Mouse (Mus musculus) embryonic facial prominence, embryonic 12.5 days (tissue): ENCODE data around the gene Zmiz1. TPM values are rescaled to one million over a fixed set of nuclear protein-coding genes. Genes with fewer than 3 reads are reported as not detected.
A peak's percentile ranks its signal among the peaks of the same experiment; 100 is the strongest.

ENCODE experiments used
- ATAC-seq: fragments of 200-750 bp; cut with Nextera tagmentation; 2 replicates; pipeline ENCODE4 v1.8.0; 2017; ENCODE audit not compliant: insufficient number of reproducible peaks, insufficient read depth, low FRiP score, low TSS enrichment
- H3K27ac ChIP-seq: fragments of 300-500 bp; sonication (generic); 2 replicates; pipeline ENCODE4 v1.5.1; 2016; ENCODE audit warnings: mild to moderate bottlenecking
- H3K27me3 ChIP-seq: fragments of 300-500 bp; sonication (generic); 2 replicates; pipeline ENCODE4 v1.6.1; 2016; ENCODE audit warnings: mild to moderate bottlenecking, moderate library complexity
- H3K36me3 ChIP-seq: fragments of 300-500 bp; sonication (generic); 2 replicates; pipeline ENCODE4 v1.6.1; 2016; ENCODE audit warnings: mild to moderate bottlenecking
- H3K4me1 ChIP-seq: fragments of 300-500 bp; sonication (generic); 2 replicates; pipeline ENCODE4 v1.6.1; 2016
- H3K4me2 ChIP-seq: fragments of 300-500 bp; sonication (generic); replicated peaks from 2 replicates; pipeline ENCODE4 v1.6.1; 2016; ENCODE audit warnings: mild to moderate bottlenecking, moderate library complexity
- H3K4me3 ChIP-seq: fragments of 300-500 bp; sonication (generic); 2 replicates; pipeline ENCODE4 v1.5.1; 2016; ENCODE audit warnings: mild to moderate bottlenecking
- H3K9ac ChIP-seq: fragments of 300-500 bp; sonication (generic); 2 replicates; pipeline ENCODE4 v1.6.1; 2016; ENCODE audit warnings: mild to moderate bottlenecking, moderate library complexity
- H3K9me3 ChIP-seq: fragments of 300-500 bp; sonication (generic); 2 replicates; pipeline ENCODE4 v1.6.1; 2016; ENCODE audit warnings: mild to moderate bottlenecking, moderate library complexity
- WGBS: fragments of 180-500 bp; shearing (Covaris S2); methylation state at CpG from one replicate; pipeline ENCODE4 v1.1.7; 2016; 5-methylcytosine and 5-hydroxymethylcytosine counted together
- polyA plus RNA-seq: library from polyadenylated mRNA; unstranded; fragments of >200 nt; fragmentation: Nextera tagmentation; extraction: Ambion mirVana; gene quantifications from 2 replicates; pipeline ENCODE4 v1.2.1, GENCODE M21; 2016

The Zmiz1 gene
- polyA plus RNA-seq, 1 experiment from 2014 or later: 43.8 TPM

DNA sequence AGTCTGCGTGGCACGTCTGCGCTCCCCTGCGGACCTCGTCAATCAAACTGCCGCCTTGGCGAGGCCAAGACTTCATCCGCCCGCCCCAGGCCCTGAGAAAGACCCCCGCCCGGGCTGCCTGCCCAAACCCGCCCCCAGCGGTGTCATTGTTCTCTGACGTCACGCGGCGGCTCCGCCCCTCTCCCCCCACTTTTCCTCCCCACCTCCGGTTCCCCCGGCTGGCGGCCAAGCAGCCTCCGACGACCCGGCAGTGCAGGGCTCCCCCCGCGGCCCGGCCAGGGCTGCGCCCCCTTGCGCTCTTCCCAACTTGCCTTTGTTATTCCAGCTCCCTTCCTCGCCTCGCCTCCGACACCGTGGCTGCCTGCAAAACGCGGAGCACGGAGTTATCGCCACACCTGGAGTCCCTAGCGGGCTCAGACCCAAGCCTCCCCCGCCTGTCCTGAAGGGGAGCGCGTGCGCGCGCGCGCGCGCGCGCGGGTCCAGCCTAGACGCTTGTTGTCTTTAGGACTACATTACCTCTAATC, 1.5 kb upstream of the Zmiz1 start:
- Histone ChIP-seq H3K27me3 (no peaks in the 10 kb centered on the region), H3K4me3 (peak overlapping the region; percentile 81), H3K4me1 (peaks cover 28% of the 10 kb centered on the region), H3K27ac (peak overlapping the region; percentile 100), H3K4me2 (peak overlapping the region; percentile 80), H3K9me3 (no peaks in the 10 kb centered on the region), H3K36me3 (no peaks in the 10 kb centered on the region), H3K9ac (peak overlapping the region; percentile 60)
- under 1% methylated on average over 52 of the region's 52 CpGs for WGBS
- peak; percentile 86 for ATAC-seq

DNA sequence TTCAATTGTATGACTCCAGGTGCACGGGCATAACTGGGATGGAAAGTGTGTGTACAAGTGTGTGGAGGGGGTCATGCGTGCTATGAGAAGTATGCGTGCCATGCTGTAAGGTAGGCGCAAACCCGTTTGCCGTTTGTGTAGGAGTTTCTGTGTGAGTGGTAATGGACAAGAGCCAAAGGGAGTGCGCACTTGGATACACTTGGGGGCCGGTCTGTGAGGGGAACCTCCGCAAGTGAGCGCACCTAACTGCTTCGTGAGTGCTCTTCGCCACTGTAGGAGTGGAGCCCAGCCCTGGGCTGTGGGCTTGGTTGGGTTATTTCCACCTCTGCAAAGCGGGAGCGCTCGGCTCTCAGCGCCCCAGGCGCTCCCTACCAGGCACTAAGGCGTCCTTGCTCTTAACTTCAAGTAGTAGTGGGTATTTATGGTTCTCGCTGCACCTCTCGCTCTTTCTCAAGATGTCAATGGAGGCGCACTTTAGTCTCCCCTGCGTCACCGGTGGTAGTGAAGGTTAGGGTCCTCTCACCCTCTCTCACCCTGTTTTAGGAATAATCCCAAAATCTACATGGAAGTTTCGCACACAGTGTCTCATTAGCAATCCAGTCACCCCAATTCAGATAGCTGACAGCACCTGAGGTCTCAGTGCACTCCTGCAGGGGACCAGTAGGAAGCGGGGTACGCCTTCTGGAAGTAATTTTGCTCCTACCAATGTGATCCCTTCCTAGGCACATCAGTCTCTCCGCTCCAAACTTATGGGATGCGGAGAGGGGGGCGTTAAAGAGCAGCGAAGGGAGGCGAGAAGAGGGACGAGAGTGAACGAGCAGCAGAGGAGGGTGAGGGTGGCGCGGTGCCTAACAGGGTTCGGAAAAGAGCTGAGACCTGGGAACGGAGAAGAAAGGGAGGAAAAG, 622 bp upstream of the Zmiz1 start:
- under 1% methylated on average over 37 of the region's 37 CpGs for WGBS
- Histone ChIP-seq H3K4me3 (peak overlapping the region; percentile 81), H3K4me1 (peaks cover 36% of the 10 kb centered on the region), H3K9ac (peak overlapping the region; percentile 60), H3K9me3 (no peaks in the 10 kb centered on the region), H3K4me2 (peak overlapping the region; percentile 80), H3K27ac (peak overlapping the region; percentile 100), H3K36me3 (no peaks in the 10 kb centered on the region), H3K27me3 (no peaks in the 10 kb centered on the region)
- ATAC-seq: peak; percentile 1; the same call in 1 of the 2 replicates

- peak overlapping the region; percentile 97 for H3K9ac ChIP-seq
- H3K27me3 ChIP-seq: no peaks in the 10 kb centered on the region
- peak overlapping the region; percentile 80 for H3K4me2 ChIP-seq
- peak overlapping the region; percentile 81 for H3K4me3 ChIP-seq
- peaks cover 48% of the 10 kb centered on the region for H3K4me1 ChIP-seq
- ATAC-seq: peak; percentile 13; the same call in 1 of the 2 replicates
- H3K9me3 ChIP-seq: no peaks in the 10 kb centered on the region
- H3K36me3 ChIP-seq: no peaks in the 10 kb centered on the region
- peak overlapping the region; percentile 100 for H3K27ac ChIP-seq
- WGBS: under 1% methylated on average over 65 of the region's 69 CpGs
Observed at GRCm38 (mm10) chr14:25459394-25459997, 511 bp downstream of the Zmiz1 start.

DNA sequence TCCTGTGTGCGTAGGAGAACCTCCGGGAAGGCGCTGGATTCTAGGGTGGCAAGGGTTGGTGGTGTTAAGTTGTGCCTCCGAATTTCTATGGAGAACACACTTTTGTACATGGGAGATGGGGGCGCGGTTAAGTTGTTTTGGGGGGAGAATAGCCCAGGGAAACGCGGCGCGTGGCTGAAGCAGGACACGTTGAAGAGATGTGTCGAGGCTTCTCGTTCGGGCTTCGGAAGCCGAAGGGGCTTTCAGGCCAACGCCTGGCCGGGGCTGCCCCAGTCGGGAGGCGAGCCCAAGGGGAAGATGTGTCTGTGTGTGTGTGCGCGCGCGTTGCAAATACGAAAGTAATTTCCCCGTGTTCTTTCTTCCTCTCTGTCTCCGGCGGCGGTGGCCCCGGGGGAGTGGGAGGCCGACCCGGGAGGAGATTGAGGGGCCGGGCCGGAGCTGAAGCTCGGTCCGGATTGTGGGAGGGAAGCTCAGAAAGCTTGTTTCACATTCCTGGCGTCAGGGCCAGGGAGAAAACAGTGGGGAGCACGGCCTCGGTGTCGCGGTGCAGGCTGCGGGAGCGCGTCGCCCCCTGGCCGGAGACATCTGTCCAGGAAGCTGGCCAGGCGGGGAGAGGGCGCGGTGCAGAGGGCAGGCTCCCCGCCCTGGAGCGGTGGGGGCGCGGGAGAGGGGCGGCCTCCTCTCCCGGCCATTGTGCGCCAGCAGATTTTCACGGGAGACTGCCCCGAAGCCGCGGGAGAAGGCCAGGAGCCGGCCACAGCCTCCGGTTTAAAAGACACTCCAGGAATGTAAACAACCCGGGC, 1.2 kb downstream of the Zmiz1 start:
- no peaks in the 10 kb centered on the region for H3K27me3 ChIP-seq
- ATAC-seq: no peak
- H3K4me2 ChIP-seq: peak overlapping the region; percentile 80
- peak overlapping the region; percentile 81 for H3K4me3 ChIP-seq
- WGBS: 1% methylated on average over 61 of the region's 63 CpGs
- H3K4me1 ChIP-seq: peaks cover 52% of the 10 kb centered on the region
- H3K27ac ChIP-seq: peak overlapping the region; percentile 100
- H3K36me3 ChIP-seq: no peaks in the 10 kb centered on the region
- peak overlapping the region; percentile 97 for H3K9ac ChIP-seq
- H3K9me3 ChIP-seq: no peaks in the 10 kb centered on the region

GRCm38 (mm10) chr14:25460801-25461675, 2.1 kb downstream of the Zmiz1 start:
- peaks cover 57% of the 10 kb centered on the region for H3K4me1 ChIP-seq

GRCm38 (mm10) chr14:25461676-25462385, 2.8 kb downstream of the Zmiz1 start:
- peak overlapping the region; percentile 97 for H3K9ac ChIP-seq

More at GRCm38 (mm10) chr14:25460801-25461675, 2.1 kb downstream of the Zmiz1 start:
- H3K4me2 ChIP-seq: peak overlapping the region; percentile 80
- peak overlapping the region; percentile 97 for H3K9ac ChIP-seq
- H3K36me3 ChIP-seq: no peaks in the 10 kb centered on the region
- ATAC-seq: no peak
- H3K9me3 ChIP-seq: no peaks in the 10 kb centered on the region
- no peaks in the 10 kb centered on the region for H3K27me3 ChIP-seq
- WGBS: under 1% methylated on average over 42 of the region's 42 CpGs
- peak overlapping the region; percentile 81 for H3K4me3 ChIP-seq
- H3K27ac ChIP-seq: peak overlapping the region; percentile 100

DNA sequence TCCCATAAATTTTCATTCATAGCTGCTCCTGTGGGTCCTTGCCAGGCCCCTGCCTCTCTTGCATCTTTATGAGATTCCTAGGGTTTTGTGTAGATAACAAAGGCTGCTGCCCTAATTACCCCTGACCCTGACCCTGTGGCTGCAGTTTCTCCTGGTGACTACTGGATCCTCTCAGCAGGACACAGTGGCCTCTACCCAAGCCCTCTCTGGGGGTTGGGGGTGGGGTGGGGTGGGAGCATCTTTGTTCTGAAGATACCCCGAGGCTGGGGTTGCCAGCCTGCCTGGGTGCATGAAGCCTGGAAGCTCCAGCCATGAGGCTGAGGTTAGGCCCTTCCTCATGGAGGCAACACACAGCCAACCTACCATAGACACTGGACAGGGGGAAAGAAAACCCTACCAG, 4.0 kb downstream of the Zmiz1 start:
- H3K27ac ChIP-seq: no peak overlapping the region
- WGBS: 14% methylated on average over 1 of the region's 1 CpGs
- H3K27me3 ChIP-seq: no peaks in the 10 kb centered on the region
- H3K4me3 ChIP-seq: no peak overlapping the region; the same call in 1 of the 2 replicates
- H3K9me3 ChIP-seq: no peaks in the 10 kb centered on the region
- H3K4me2 ChIP-seq: peak overlapping the region; percentile 80; the same call in 1 of the 2 replicates
- H3K9ac ChIP-seq: no peak overlapping the region
- peaks cover 67% of the 10 kb centered on the region for H3K4me1 ChIP-seq
- ATAC-seq: no peak
- H3K36me3 ChIP-seq: no peaks in the 10 kb centered on the region

More at GRCm38 (mm10) chr14:25461676-25462385, 2.8 kb downstream of the Zmiz1 start:
- WGBS: 4% methylated on average over 12 of the region's 12 CpGs
- no peaks in the 10 kb centered on the region for H3K9me3 ChIP-seq
- peak overlapping the region; percentile 81 for H3K4me3 ChIP-seq
- peak overlapping the region; percentile 80 for H3K4me2 ChIP-seq
- no peaks in the 10 kb centered on the region for H3K27me3 ChIP-seq
- H3K27ac ChIP-seq: peak overlapping the region; percentile 100
- H3K36me3 ChIP-seq: no peaks in the 10 kb centered on the region
- H3K4me1 ChIP-seq: peaks cover 59% of the 10 kb centered on the region
- no peak for ATAC-seq

DNA sequence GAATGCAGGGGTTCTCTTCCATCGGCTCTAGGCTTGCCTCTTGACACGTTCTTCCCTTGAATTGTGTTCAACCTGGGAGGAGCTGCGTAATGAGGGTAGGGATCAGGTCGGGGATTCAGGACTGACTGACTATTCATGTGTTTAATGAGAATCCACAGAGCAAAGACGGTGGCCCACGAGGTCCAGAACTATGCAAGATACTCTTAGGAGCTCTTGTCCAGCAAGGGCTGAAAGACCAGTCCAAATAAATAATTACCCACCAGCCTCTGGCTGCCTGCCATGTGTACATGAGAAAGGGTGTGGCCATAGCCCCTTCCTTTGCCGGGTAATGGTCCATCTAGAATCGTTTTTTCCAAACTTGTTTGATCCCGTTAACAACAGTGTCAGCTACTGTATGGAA, 4.9 kb downstream of the Zmiz1 start:
- Histone ChIP-seq H3K9me3 (no peaks in the 10 kb centered on the region), H3K9ac (no peak overlapping the region), H3K4me2 (0 out of 2 replicates have a peak overlapping the region, but pooled peaks have one; percentile 18), H3K4me1 (peaks cover 76% of the 10 kb centered on the region), H3K27ac (no peak overlapping the region), H3K27me3 (no peaks in the 10 kb centered on the region), H3K36me3 (no peaks in the 10 kb centered on the region), H3K4me3 (no peak overlapping the region)
- WGBS: 50% methylated on average over 9 of the region's 9 CpGs
- no peak for ATAC-seq

- H3K4me2 ChIP-seq: peak overlapping the region; percentile 18; the same call in 1 of the 2 replicates
- H3K9ac ChIP-seq: no peak overlapping the region
- no peak overlapping the region for H3K27ac ChIP-seq
- peaks cover 83% of the 10 kb centered on the region for H3K4me1 ChIP-seq
- ATAC-seq: no peak
- no peak overlapping the region for H3K4me3 ChIP-seq
- 30% methylated on average over 8 of the region's 8 CpGs for WGBS
- no peaks in the 10 kb centered on the region for H3K9me3 ChIP-seq
- H3K36me3 ChIP-seq: no peaks in the 10 kb centered on the region
- no peaks in the 10 kb centered on the region for H3K27me3 ChIP-seq
Observed at GRCm38 (mm10) chr14:25464611-25465307, 5.8 kb downstream of the Zmiz1 start.
